Mouse (Mus musculus) megakaryocyte progenitor cell, adult 5-6 weeks (primary cell): Measurements from ENCODE around the gene Frem3. TPM values are rescaled to one million over a fixed set of nuclear protein-coding genes. Genes with fewer than 3 reads are reported as not detected.
A peak's percentile ranks its signal among the peaks of the same experiment; 100 is the strongest.

Experiments used
- ATAC-seq: replicated peaks from 2 replicates; pipeline ENCODE4 v1.8.0; 2016; ENCODE audit warnings: mild to moderate bottlenecking, moderate TSS enrichment, inconsistent platforms; ENCODE audit not compliant: poor library complexity
- total RNA-seq, 2 experiments: library from RNA; stranded (forward) in 1 of 2; stranded (reverse) in 1 of 2; fragments of 157-497, 149-512 nt in 1 of 2; fragments of 200-1000 nt in 1 of 2; gene quantifications; 2 replicates each; pipeline versions ENCODE4 v1.2.3 to v1.2.4; 2015 to 2017

Gene Frem3
- total RNA-seq (2015) = 0.02 TPM in 1 of 2 replicates, not detected in the other
- total RNA-seq (2017) = not detected in 2 replicates

- peak; percentile 37 for ATAC-seq
These were observed at the start of gene Frem3 for GRCm38 (mm10) chr8:80610549-80611440. Gene Frem3 (plus strand): TSS chr8:80611080.

- no peak for ATAC-seq
These were observed 46.6 kb upstream of the Frem3 start for GRCm38 (mm10) chr8:80564205-80564839.

GRCm38 (mm10) chr8:80567471-80567870 is 43.4 kb upstream of the Frem3 start:
- peak; percentile 83 for ATAC-seq

GRCm38 (mm10) chr8:80568243-80568995 is 42.5 kb upstream of the Frem3 start:
- ATAC-seq = no peak

GRCm38 (mm10) chr8:80572417-80573061 is 38.3 kb upstream of the Frem3 start:
- ATAC-seq = no peak

GRCm38 (mm10) chr8:80577126-80577525 is 33.8 kb upstream of the Frem3 start:
- no peak for ATAC-seq

- ATAC-seq = no peak
These were observed 31.8 kb upstream of the Frem3 start for GRCm38 (mm10) chr8:80579038-80579437.

- no peak for ATAC-seq
These were observed 18.3 kb upstream of the Frem3 start for GRCm38 (mm10) chr8:80592626-80593025.

- ATAC-seq = no peak
These were observed 10.2 kb upstream of the Frem3 start for GRCm38 (mm10) chr8:80600600-80601170.

GRCm38 (mm10) chr8:80601886-80602285 is 9.0 kb upstream of the Frem3 start:
- ATAC-seq = peak; percentile 52; the same call in 1 of the 2 replicates

- ATAC-seq = peak; percentile 20; the same call in 1 of the 2 replicates
These were observed 3.8 kb upstream of the Frem3 start for GRCm38 (mm10) chr8:80607082-80607481.

- peak; percentile 36; the same call in 1 of the 2 replicates for ATAC-seq
These were observed 516 bp downstream of the Frem3 start for GRCm38 (mm10) chr8:80611441-80611751.

- ATAC-seq = peak; percentile 48
These were observed 8.9 kb downstream of the Frem3 start for GRCm38 (mm10) chr8:80619787-80620186.

- no peak for ATAC-seq
These were observed 36.5 kb downstream of the Frem3 start for GRCm38 (mm10) chr8:80647394-80647793.

- peak; percentile 50 for ATAC-seq
These were observed 46.8 kb downstream of the Frem3 start for GRCm38 (mm10) chr8:80657639-80658038.

- ATAC-seq = peak; percentile 74
These were observed 50.2 kb downstream of the Frem3 start for GRCm38 (mm10) chr8:80661055-80661454.

GRCm38 (mm10) chr8:80663476-80663875 is 52.6 kb downstream of the Frem3 start:
- peak; percentile 38 for ATAC-seq

- peak; percentile 64; the same call in 1 of the 2 replicates for ATAC-seq
These were observed 58.5 kb downstream of the Frem3 start for GRCm38 (mm10) chr8:80669277-80669901.

- ATAC-seq = peak; percentile 73
These were observed 71.7 kb downstream of the Frem3 start for GRCm38 (mm10) chr8:80682594-80682993.

- peak; percentile 64 for ATAC-seq
These were observed 73.0 kb downstream of the Frem3 start for GRCm38 (mm10) chr8:80683756-80684335.
